ENCODE assay signal across 25 mouse cellular contexts in genomic region chr9:72627598-72627997, GRCm38 (mm10). TPM values are rescaled to one million over a fixed set of nuclear protein-coding genes. Genes with fewer than 3 reads are reported as not detected.
DNase-seq lines count a peak whose midpoint lies in the region; ATAC-seq and TF ChIP-seq lines count a peak whose summit lies in the region.
"Had no signal": no experiment of that assay in that cellular context is flagged by ENCODE, and none has a peak within 500 bp of the region (broad histone marks: within the 10 kb centered on the region; RNA-seq: fewer than 3 reads in every experiment).

No protein-coding gene starts in this region.

- ATAC-seq in forebrain, embryonic 15.5 days (replicated peaks), result peak; percentile 38; the same call in 1 of the 2 replicates
- ATAC-seq in forebrain, embryonic 11.5 days (replicated peaks; ENCODE audit: low FRiP score), result no peak
- no peak for ATAC-seq in heart, embryonic 13.5 days (ENCODE audit: extremely low read depth, insufficient number of reproducible peaks, low FRiP score, low TSS enrichment)
- ATAC-seq in hindbrain, postnatal 0 days, result no peak
- ATAC-seq in hindbrain, embryonic 12.5 days (ENCODE audit: low FRiP score), result no peak
- no peak for ATAC-seq in liver, postnatal 0 days
- ATAC-seq: inflammation-experienced regulatory T-cells, adult 6 months; midbrain, embryonic 15.5 days; Patski had no signal

- H3K9ac ChIP-seq in forebrain, embryonic 15.5 days (replicated peaks), result no peak overlapping the region
- no peak overlapping the region for H3K9ac ChIP-seq in forebrain, embryonic 11.5 days (ENCODE audit: low read length)
- H3K9ac ChIP-seq in heart, embryonic 13.5 days, result no peak overlapping the region
- no peak overlapping the region for H3K9ac ChIP-seq in hindbrain, postnatal 0 days (replicated peaks; ENCODE audit: low read length)
- no peak overlapping the region for H3K9ac ChIP-seq in hindbrain, embryonic 12.5 days
- H3K9ac ChIP-seq in liver, postnatal 0 days (replicated peaks), result no peak overlapping the region
- H3K9ac ChIP-seq: liver, embryonic 14.5 days; lung, embryonic 14.5 days; midbrain, embryonic 15.5 days had no signal

- WGBS in forebrain, embryonic 15.5 days, result 35% methylated on average over 1 of the region's 1 CpGs
- 75% methylated on average over 1 of the region's 1 CpGs for WGBS in forebrain, embryonic 11.5 days
- 73% methylated on average over 1 of the region's 1 CpGs for WGBS in heart, embryonic 13.5 days
- WGBS in hindbrain, postnatal 0 days, result 26% methylated on average over 1 of the region's 1 CpGs
- 37% methylated on average over 1 of the region's 1 CpGs for WGBS in hindbrain, embryonic 12.5 days
- WGBS in liver, postnatal 0 days (ENCODE audit: insufficient replicate concordance), result 78% methylated on average over 1 of the region's 1 CpGs

- no peaks in the 10 kb centered on the region for H3K36me3 ChIP-seq in forebrain, embryonic 15.5 days
- H3K36me3 ChIP-seq in forebrain, embryonic 11.5 days (ENCODE audit: control insufficient read depth, insufficient read depth, low read length), result no peaks in the 10 kb centered on the region
- peaks cover 10% of the 10 kb centered on the region; the same call in 1 of the 2 replicates for H3K36me3 ChIP-seq in heart, embryonic 13.5 days
- no peaks in the 10 kb centered on the region for H3K36me3 ChIP-seq in hindbrain, postnatal 0 days (ENCODE audit: insufficient read depth, low read length)
- peaks cover 6% of the 10 kb centered on the region; the same call in 1 of the 2 replicates for H3K36me3 ChIP-seq in hindbrain, embryonic 12.5 days
- no peaks in the 10 kb centered on the region for H3K36me3 ChIP-seq in liver, postnatal 0 days (replicated peaks; ENCODE audit: insufficient read depth, low read length)
- H3K36me3 ChIP-seq: midbrain, embryonic 15.5 days had no signal

- no peak overlapping the region for H3K4me3 ChIP-seq in forebrain, embryonic 15.5 days
- no peak overlapping the region for H3K4me3 ChIP-seq in forebrain, embryonic 11.5 days (ENCODE audit: low read depth, low read length)
- no peak overlapping the region for H3K4me3 ChIP-seq in heart, embryonic 13.5 days
- no peak overlapping the region for H3K4me3 ChIP-seq in hindbrain, postnatal 0 days (ENCODE audit: low read length)
- no peak overlapping the region for H3K4me3 ChIP-seq in hindbrain, embryonic 12.5 days
- no peak overlapping the region for H3K4me3 ChIP-seq in liver, postnatal 0 days (ENCODE audit: low read depth, low read length)
- H3K4me3 ChIP-seq: midbrain, embryonic 15.5 days had no signal

- no peaks in the 10 kb centered on the region for H3K9me3 ChIP-seq in forebrain, embryonic 15.5 days
- no peaks in the 10 kb centered on the region for H3K9me3 ChIP-seq in forebrain, embryonic 11.5 days (ENCODE audit: control insufficient read depth, low read length)
- no peaks in the 10 kb centered on the region for H3K9me3 ChIP-seq in heart, embryonic 13.5 days
- H3K9me3 ChIP-seq in hindbrain, postnatal 0 days (ENCODE audit: low read length), result no peaks in the 10 kb centered on the region
- no peaks in the 10 kb centered on the region for H3K9me3 ChIP-seq in hindbrain, embryonic 12.5 days (replicated peaks)
- no peaks in the 10 kb centered on the region for H3K9me3 ChIP-seq in liver, postnatal 0 days (ENCODE audit: low read length)
- H3K9me3 ChIP-seq: midbrain, embryonic 15.5 days had no signal

- DNase-seq in forebrain, embryonic 11.5 days (ENCODE audit: low spot score), result no peak
- no peak for DNase-seq in heart, adult 9 months (ENCODE audit: low spot score in 2 of 2)
- DNase-seq in hindbrain, postnatal 0 days (ENCODE audit: low spot score), result no peak
- DNase-seq in liver, postnatal 0 days, result no peak
- DNase-seq: adrenal gland, postnatal 10 days; cerebellum, adult 11 months; cerebellum, adult 9-10 months; cerebellum, postnatal 36 days; heart, postnatal 10 days; kidney, adult 11 months; kidney, postnatal 14 days; layer of hippocampus, adult 9-11 months; liver; lung, embryonic 14.5 days; lung, postnatal 14 days; right cerebral cortex, postnatal 25 days; thymus, adult 2 months; thymus, postnatal 36 days had no signal

- H3K27ac ChIP-seq in forebrain, embryonic 15.5 days (replicated peaks), result no peak overlapping the region
- no peak overlapping the region for H3K27ac ChIP-seq in forebrain, embryonic 11.5 days (ENCODE audit: low read depth, low read length)
- peak overlapping the region; percentile 89 for H3K27ac ChIP-seq in heart, embryonic 13.5 days (replicated peaks)
- H3K27ac ChIP-seq in hindbrain, postnatal 0 days, result 0 out of 2 replicates have a peak overlapping the region, but pooled peaks have one; percentile 13
- no peak overlapping the region for H3K27ac ChIP-seq in hindbrain, embryonic 12.5 days
- H3K27ac ChIP-seq in liver, postnatal 0 days (ENCODE audit: low read depth), result no peak overlapping the region
- H3K27ac ChIP-seq: liver, embryonic 14.5 days; midbrain, embryonic 15.5 days had no signal

- H3K4me2 ChIP-seq in forebrain, embryonic 15.5 days (replicated peaks), result no peak overlapping the region
- no peak overlapping the region for H3K4me2 ChIP-seq in forebrain, embryonic 11.5 days (ENCODE audit: low read depth, low read length, severe bottlenecking)
- H3K4me2 ChIP-seq in heart, embryonic 13.5 days, result no peak overlapping the region
- H3K4me2 ChIP-seq in hindbrain, postnatal 0 days (ENCODE audit: low read depth, low read length), result no peak overlapping the region
- no peak overlapping the region for H3K4me2 ChIP-seq in hindbrain, embryonic 12.5 days (replicated peaks)
- no peak overlapping the region for H3K4me2 ChIP-seq in liver, postnatal 0 days (ENCODE audit: low read depth, low read length)
- H3K4me2 ChIP-seq: lung, embryonic 14.5 days; midbrain, embryonic 15.5 days had no signal

- no peak for TF ChIP-seq CTCF in hindbrain, postnatal 0 days (IDR thresholded peaks at IDR 0.05; ENCODE audit: low read depth)
- no peak for TF ChIP-seq CTCF in liver, postnatal 0 days (IDR thresholded peaks at IDR 0.05; ENCODE audit: low read depth)

- H3K4me1 ChIP-seq in forebrain, embryonic 15.5 days, result peaks cover 14% of the 10 kb centered on the region
- H3K4me1 ChIP-seq in forebrain, embryonic 11.5 days (replicated peaks; ENCODE audit: control insufficient read depth, insufficient read depth, low read length), result no peaks in the 10 kb centered on the region
- H3K4me1 ChIP-seq in heart, embryonic 13.5 days, result peaks cover 32% of the 10 kb centered on the region
- no peaks in the 10 kb centered on the region for H3K4me1 ChIP-seq in hindbrain, postnatal 0 days (ENCODE audit: insufficient read depth, low read length)
- H3K4me1 ChIP-seq in hindbrain, embryonic 12.5 days, result peaks cover 11% of the 10 kb centered on the region; the same call in 1 of the 2 replicates
- H3K4me1 ChIP-seq in liver, postnatal 0 days (ENCODE audit: insufficient read depth), result peaks cover 12% of the 10 kb centered on the region; the same call in 1 of the 2 replicates
- H3K4me1 ChIP-seq: midbrain, embryonic 15.5 days had no signal

- no peaks in the 10 kb centered on the region for H3K27me3 ChIP-seq in forebrain, embryonic 15.5 days
- H3K27me3 ChIP-seq in forebrain, embryonic 11.5 days (ENCODE audit: control insufficient read depth, insufficient read depth, low read length), result no peaks in the 10 kb centered on the region
- no peaks in the 10 kb centered on the region for H3K27me3 ChIP-seq in heart, embryonic 13.5 days (replicated peaks)
- no peaks in the 10 kb centered on the region for H3K27me3 ChIP-seq in hindbrain, postnatal 0 days (ENCODE audit: insufficient read depth, low read length)
- no peaks in the 10 kb centered on the region for H3K27me3 ChIP-seq in hindbrain, embryonic 12.5 days
- no peaks in the 10 kb centered on the region for H3K27me3 ChIP-seq in liver, postnatal 0 days (ENCODE audit: insufficient read depth, low read length)
- H3K27me3 ChIP-seq: midbrain, embryonic 15.5 days; Patski had no signal

- no peak for TF ChIP-seq EP300 in liver, postnatal 0 days (IDR thresholded peaks at IDR 0.05; ENCODE audit: low read depth)

RNA-seq across cellular contexts. Expression of gene Nedd4, which starts 34.5 kb away (rescaled TPM):
- 433 and 447 TPM in 2 replicates for polyA plus RNA-seq in forebrain, embryonic 15.5 days (2015; fragmentation: Nextera tagmentation; extraction: Ambion mirVana)
- polyA plus RNA-seq in forebrain, embryonic 11.5 days (2014; fragmentation: Nextera tagmentation; extraction: Ambion mirVana), result 781 and 793 TPM in 2 replicates
- polyA plus RNA-seq in heart, embryonic 13.5 days (2015; fragmentation: Nextera tagmentation; extraction: Ambion mirVana), result 468 and 480 TPM in 2 replicates
- 393 and 416 TPM in 2 replicates for total RNA-seq in hindbrain, postnatal 0 days (2014; rRNA removed)
- 340 and 356 TPM in 2 replicates for polyA plus RNA-seq in hindbrain, postnatal 0 days (2015; fragmentation: Nextera tagmentation; extraction: Ambion mirVana)
- 704 and 727 TPM in 2 replicates for polyA plus RNA-seq in hindbrain, embryonic 12.5 days (2016; fragmentation: Nextera tagmentation; extraction: Ambion mirVana)
- 56.7 and 70.3 TPM in 2 replicates for polyA plus RNA-seq in liver, postnatal 0 days (2015; fragmentation: Nextera tagmentation; extraction: Ambion mirVana)

Comparison
In these comparisons a context has a peak if more than half of its experiments do, and no peak if none do; other contexts are left out.
1. H3K27ac ChIP-seq: peak in heart, embryonic 13.5 days (single experiment) and hindbrain, postnatal 0 days (single experiment); none in forebrain, embryonic 15.5 days (single experiment), forebrain, embryonic 11.5 days (single experiment), hindbrain, embryonic 12.5 days (single experiment) and liver, postnatal 0 days (single experiment).